Mouse (Mus musculus) stomach, embryonic 14.5 days (tissue): ENCODE results near the gene Tmod4. TPM values are rescaled to one million over a fixed set of nuclear protein-coding genes. Genes with fewer than 3 reads are reported as not detected.

Experiments
- ATAC-seq: fragments of 200-750 bp; cut with Nextera tagmentation; 2 replicates; pipeline ENCODE4 v1.8.0; 2017; ENCODE audit warnings: low read depth, moderate TSS enrichment; ENCODE audit not compliant: insufficient number of reproducible peaks, insufficient read depth, low FRiP score
- H3K27ac ChIP-seq: fragments of 300-500 bp; sonication (generic); 2 replicates; pipeline ENCODE4 v1.5.1; 2014; ENCODE audit warnings: mild to moderate bottlenecking, low read length, moderate library complexity, mixed read lengths
- H3K27me3 ChIP-seq: fragments of 300-500 bp; sonication (generic); 2 replicates; pipeline ENCODE4 v1.6.1; 2014; ENCODE audit warnings: low read length, control low read depth, mixed read lengths; ENCODE audit not compliant: control insufficient read depth, insufficient read depth
- H3K36me3 ChIP-seq: fragments of 300-500 bp; sonication (generic); 2 replicates; pipeline ENCODE4 v1.6.1; 2014; ENCODE audit warnings: mild to moderate bottlenecking, control low read depth, low read length, moderate library complexity, mixed read lengths; ENCODE audit not compliant: control insufficient read depth, insufficient read depth
- H3K4me1 ChIP-seq: fragments of 300-500 bp; sonication (generic); 2 replicates; pipeline ENCODE4 v1.6.1; 2014; ENCODE audit warnings: low read length, control low read depth, mixed read lengths; ENCODE audit not compliant: control insufficient read depth, insufficient read depth
- H3K4me2 ChIP-seq: fragments of 300-500 bp; sonication (generic); replicated peaks from 2 replicates; pipeline ENCODE4 v1.6.1; 2014; ENCODE audit warnings: low read depth, low read length, control low read depth
- H3K4me3 ChIP-seq: fragments of 300-500 bp; sonication (generic); 2 replicates; pipeline ENCODE4 v1.5.1; 2014; ENCODE audit warnings: low read depth, low read length, control low read depth
- H3K9ac ChIP-seq: fragments of 300-500 bp; sonication (generic); replicated peaks from 2 replicates; pipeline ENCODE4 v1.6.1; 2014; ENCODE audit warnings: low read depth, mild to moderate bottlenecking, control low read depth, low read length, moderate library complexity, mixed read lengths
- H3K9me3 ChIP-seq: fragments of 300-500 bp; sonication (generic); 2 replicates; pipeline ENCODE4 v1.6.1; 2016; ENCODE audit warnings: low read depth, low read length, control low read depth; ENCODE audit not compliant: control insufficient read depth
- WGBS: fragments of 180-500 bp; shearing (Covaris S2); extraction: QIAGEN DNeasy Blood & Tissue Kit; methylation state at CpG from one replicate; pipeline ENCODE4 v1.1.7; 2014; 5-methylcytosine and 5-hydroxymethylcytosine counted together
- microRNA-seq: library from miRNA; unstranded; fragments of <30 nt; microRNA quantifications from one replicate; pipeline ENCODE4, GENCODE M21; 2016
- polyA plus RNA-seq: library from polyadenylated mRNA; unstranded; fragments of >200 nt; fragmentation: Nextera tagmentation; extraction: Ambion mirVana; gene quantifications from 2 replicates; pipeline ENCODE4 v1.2.1, GENCODE M21; 2014

The Tmod4 gene
- polyA plus RNA-seq, 1 experiment from 2014 or later: 1.8 TPM

- 0 out of 2 replicates have a peak, but pooled peaks cover 8% of the 10 kb centered on the region for H3K4me1 ChIP-seq
- H3K9me3 ChIP-seq: no peaks in the 10 kb centered on the region
- peak overlapping the region; percentile 49 for H3K4me2 ChIP-seq
- 30% methylated on average over 83 of the region's 84 CpGs for WGBS
- H3K4me3 ChIP-seq: peak overlapping the region; percentile 31
- peaks cover 37% of the 10 kb centered on the region for H3K36me3 ChIP-seq
- ATAC-seq: no peak
- peaks cover 14% of the 10 kb centered on the region for H3K27me3 ChIP-seq
- H3K27ac ChIP-seq: no peak overlapping the region
- no peak overlapping the region for H3K9ac ChIP-seq
These were observed 48.4 kb downstream of the Tmod4 start for GRCm38 (mm10) chr3:95172526-95173255.

GRCm38 (mm10) chr3:95173256-95173949, 49.1 kb downstream of the Tmod4 start:
- Histone ChIP-seq H3K4me3 (peak overlapping the region; percentile 31), H3K27ac (no peak overlapping the region), H3K27me3 (peaks cover 14% of the 10 kb centered on the region), H3K4me2 (peak overlapping the region; percentile 49), H3K9ac (0 out of 2 replicates have a peak overlapping the region, but pooled peaks have one; percentile 28), H3K4me1 (0 out of 2 replicates have a peak, but pooled peaks cover 8% of the 10 kb centered on the region), H3K9me3 (no peaks in the 10 kb centered on the region), H3K36me3 (peaks cover 34% of the 10 kb centered on the region)
- WGBS: 14% methylated on average over 58 of the region's 58 CpGs
- ATAC-seq: no peak

DNA sequence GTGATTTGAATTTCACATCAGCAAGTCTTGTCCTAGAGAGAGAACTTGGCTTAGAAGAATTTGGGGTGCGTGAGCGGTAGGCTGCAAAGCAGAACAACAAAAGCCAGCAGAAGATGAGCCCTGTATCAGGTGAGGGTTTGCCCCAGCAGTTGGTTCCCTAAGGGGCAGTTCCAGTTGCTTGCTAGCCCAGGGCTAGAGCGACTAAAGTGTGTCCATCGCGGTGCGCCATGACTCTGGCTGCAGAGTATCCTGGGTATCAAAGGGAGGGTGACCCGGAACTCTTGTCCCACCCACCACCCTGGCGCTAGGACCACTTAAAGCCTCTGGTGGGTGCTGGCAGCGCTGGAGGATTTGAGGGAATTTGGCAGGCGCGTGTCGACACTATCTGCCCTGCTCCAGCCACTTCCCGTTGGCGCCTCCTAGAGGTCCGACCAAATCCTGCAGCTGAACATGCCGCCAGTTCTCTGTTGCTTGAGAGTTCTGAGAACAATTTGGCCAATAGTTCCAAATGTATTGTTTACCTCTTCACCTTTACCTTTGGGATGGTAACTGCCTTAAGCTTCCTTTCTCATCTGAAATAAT, 49.8 kb downstream of the Tmod4 start:
- Histone ChIP-seq H3K36me3 (peaks cover 34% of the 10 kb centered on the region), H3K27ac (no peak overlapping the region), H3K27me3 (peaks cover 14% of the 10 kb centered on the region), H3K4me1 (0 out of 2 replicates have a peak, but pooled peaks cover 8% of the 10 kb centered on the region), H3K4me2 (peak overlapping the region; percentile 49), H3K4me3 (no peak overlapping the region), H3K9me3 (no peaks in the 10 kb centered on the region), H3K9ac (no peak overlapping the region)
- ATAC-seq: no peak
- 9% methylated on average over 16 of the region's 16 CpGs for WGBS

DNA sequence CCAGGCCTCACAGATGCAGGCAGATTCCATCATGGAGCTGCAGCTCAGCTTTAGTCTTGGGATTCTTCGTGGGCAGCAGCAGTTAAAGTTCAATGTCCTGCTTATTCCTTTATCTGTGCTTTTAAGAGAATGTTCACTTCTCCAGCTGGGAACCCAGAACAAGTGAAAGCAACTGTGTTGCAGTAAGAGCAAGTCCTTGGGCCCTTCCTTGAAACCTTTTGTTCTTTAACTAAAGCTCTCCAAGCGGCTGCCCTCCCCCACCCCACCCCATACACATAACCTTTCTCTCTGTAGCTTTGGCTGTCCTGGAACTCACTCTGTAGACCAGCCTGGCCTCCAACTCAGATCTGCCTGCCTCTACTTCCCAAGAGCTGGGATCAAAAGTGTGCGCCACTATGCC, 52.2 kb downstream of the Tmod4 start:
- H3K27me3 ChIP-seq: peaks cover 14% of the 10 kb centered on the region
- no peak overlapping the region for H3K9ac ChIP-seq
- no peak for ATAC-seq
- 66% methylated on average over 3 of the region's 3 CpGs for WGBS
- no peak overlapping the region for H3K4me3 ChIP-seq
- H3K36me3 ChIP-seq: peaks cover 12% of the 10 kb centered on the region; the same call in 1 of the 2 replicates
- H3K9me3 ChIP-seq: no peaks in the 10 kb centered on the region
- 0 out of 2 replicates have a peak, but pooled peaks cover 8% of the 10 kb centered on the region for H3K4me1 ChIP-seq
- no peak overlapping the region for H3K4me2 ChIP-seq
- no peak overlapping the region for H3K27ac ChIP-seq

- Histone ChIP-seq H3K9ac (no peak overlapping the region), H3K9me3 (no peaks in the 10 kb centered on the region), H3K27me3 (peaks cover 5% of the 10 kb centered on the region), H3K4me3 (no peak overlapping the region), H3K36me3 (peaks cover 4% of the 10 kb centered on the region; the same call in 1 of the 2 replicates), H3K4me2 (no peak overlapping the region), H3K27ac (peak overlapping the region; percentile 2; the same call in 1 of the 2 replicates), H3K4me1 (0 out of 2 replicates have a peak, but pooled peaks cover 8% of the 10 kb centered on the region)
- ATAC-seq: no peak
- 54% methylated on average over 6 of the region's 6 CpGs for WGBS
These were observed 53.3 kb downstream of the Tmod4 start for GRCm38 (mm10) chr3:95177583-95177982.

Small RNA genes lying within 50 kb of the gene (microRNA-seq; reads per million reads assigned to microRNA genes)
- not detected for gene Mir8099-1

Other genes with a start within 250 kb of the Tmod4 start
- gene Psmb4, start 237.5 kb upstream of the Tmod4 start, polyA plus RNA-seq: 334 and 336 TPM in 2 replicates
- gene Selenbp1, start 191.4 kb upstream of the Tmod4 start, polyA plus RNA-seq: 86.2 and 89.6 TPM in 2 replicates
- gene Rfx5, start 170.4 kb upstream of the Tmod4 start, polyA plus RNA-seq: 12.8 and 14.5 TPM in 2 replicates
- 24.7 and 32.8 TPM in 2 replicates for gene Pi4kb, start 149.7 kb upstream of the Tmod4 start, polyA plus RNA-seq
- 30.3 and 34.9 TPM in 2 replicates for gene Zfp687, start 109.0 kb upstream of the Tmod4 start, polyA plus RNA-seq
- 229 and 231 TPM in 2 replicates for gene Psmd4, start 81.9 kb upstream of the Tmod4 start, polyA plus RNA-seq
- 14.6 and 14.9 TPM in 2 replicates for gene Pip5k1a, start 17.5 kb upstream of the Tmod4 start, polyA plus RNA-seq
- gene Vps72, start 13.5 kb upstream of the Tmod4 start, polyA plus RNA-seq: 139 and 156 TPM in 2 replicates
- gene Scnm1, start 9.5 kb downstream of the Tmod4 start, polyA plus RNA-seq: 67.7 and 73.7 TPM in 2 replicates
- gene Lysmd1, start 9.6 kb downstream of the Tmod4 start, polyA plus RNA-seq: 9.2 and 10.9 TPM in 2 replicates
- 4.2 and 4.7 TPM in 2 replicates for gene Tnfaip8l2, start 17.9 kb downstream of the Tmod4 start, polyA plus RNA-seq
- gene Sema6c, start 36.0 kb downstream of the Tmod4 start, polyA plus RNA-seq: 5.8 and 6.7 TPM in 2 replicates
- 15.1 and 18.4 TPM in 2 replicates for gene Gabpb2, start 93.4 kb downstream of the Tmod4 start, polyA plus RNA-seq
- 125 and 126 TPM in 2 replicates for gene Cdc42se1, start 104.3 kb downstream of the Tmod4 start, polyA plus RNA-seq
- 38.9 and 42.4 TPM in 2 replicates for gene Mllt11, start 107.7 kb downstream of the Tmod4 start, polyA plus RNA-seq
- gene Gm128, start 117.1 kb downstream of the Tmod4 start, polyA plus RNA-seq: 0.71 and 1.3 TPM in 2 replicates
- gene Bnipl, start 126.7 kb downstream of the Tmod4 start, polyA plus RNA-seq: 8.2 and 8.4 TPM in 2 replicates
- gene Mindy1, start 156.9 kb downstream of the Tmod4 start, polyA plus RNA-seq: 47.1 and 51.1 TPM in 2 replicates
- 20.1 and 23.1 TPM in 2 replicates for gene Prune1, start 157.6 kb downstream of the Tmod4 start, polyA plus RNA-seq
- gene Anxa9, start 182.7 kb downstream of the Tmod4 start, polyA plus RNA-seq: 1.7 and 2.1 TPM in 2 replicates
- gene Cers2, start 190.3 kb downstream of the Tmod4 start, polyA plus RNA-seq: 136 and 146 TPM in 2 replicates
- gene Setdb1, start 232.7 kb downstream of the Tmod4 start, polyA plus RNA-seq: 50.8 and 51.8 TPM in 2 replicates